Mouse (Mus musculus) kidney, postnatal 10 days (tissue): Measurements from ENCODE around the gene Scube2.

Source experiments
- DNase-seq: peaks from one replicate; pipeline ENCODE4 v3.0.0; 2021; ENCODE audit warnings: mixed read lengths

The Scube2 gene

DNA sequence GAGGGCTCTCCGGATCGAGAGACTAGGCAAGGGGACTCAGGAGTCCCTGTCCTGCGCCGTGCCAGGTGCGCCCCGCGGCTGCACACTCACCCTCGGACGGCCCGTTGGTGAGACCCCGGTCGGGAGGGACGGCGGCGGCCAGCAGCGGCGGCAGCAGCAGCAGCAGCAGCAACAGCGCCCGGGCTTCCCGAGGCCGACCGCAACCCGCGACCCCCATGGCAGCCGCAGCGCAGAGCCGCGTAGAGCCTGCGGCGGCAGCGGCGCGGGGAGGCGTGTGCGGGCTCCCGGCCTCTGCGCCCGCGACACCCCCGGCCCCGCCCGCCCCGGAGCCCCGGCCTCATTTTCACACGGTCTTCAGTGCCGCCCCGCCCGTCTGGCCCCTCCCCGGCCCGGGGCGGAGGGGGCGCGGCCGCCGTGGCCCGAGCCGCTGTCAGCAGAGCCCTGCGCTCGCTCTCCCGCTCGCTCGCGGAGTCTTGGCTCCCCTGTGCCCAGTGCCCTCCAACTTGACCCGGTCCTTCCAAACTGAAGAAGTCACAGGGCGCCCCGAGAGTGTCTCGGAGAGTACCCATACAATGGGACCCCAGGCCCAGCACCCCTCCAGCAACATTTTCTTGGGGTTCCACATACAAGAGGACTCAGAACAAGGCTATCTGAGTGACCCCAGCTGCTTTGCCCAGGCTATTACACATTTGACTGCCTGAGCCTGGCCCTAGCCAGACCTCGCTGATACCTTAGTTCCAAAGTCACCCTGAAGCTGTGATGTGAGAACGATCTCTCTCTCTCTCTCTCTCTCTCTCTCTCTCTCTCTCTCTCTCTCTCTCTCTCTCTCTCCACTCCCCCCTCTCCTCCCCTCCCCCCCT is at the start of gene Scube2:
Gene Scube2 (minus strand): TSS at position 310 of the 860 bp plus-strand sequence.
- peak; percentile 57 for DNase-seq

DNA sequence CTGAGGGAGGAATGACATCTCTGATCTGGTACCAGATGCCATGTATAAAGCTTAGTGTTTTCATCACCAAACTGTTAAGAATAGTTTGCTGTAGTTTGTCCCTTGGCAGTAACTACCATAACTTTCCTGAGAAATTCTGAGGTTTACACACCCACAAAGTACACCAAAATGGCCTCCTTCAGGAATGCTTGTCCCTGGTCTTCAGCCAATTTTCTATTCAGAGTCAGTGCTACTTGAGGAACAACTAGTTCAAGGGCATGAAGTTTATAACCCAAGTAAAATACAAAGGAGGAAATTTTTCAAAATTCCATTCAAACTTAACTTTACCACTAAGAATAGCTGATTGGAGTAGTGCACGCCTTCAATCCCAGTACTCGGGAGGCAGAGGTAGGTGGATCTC is 40.7 kb upstream of the Scube2 start:
- DNase-seq = no peak

DNA sequence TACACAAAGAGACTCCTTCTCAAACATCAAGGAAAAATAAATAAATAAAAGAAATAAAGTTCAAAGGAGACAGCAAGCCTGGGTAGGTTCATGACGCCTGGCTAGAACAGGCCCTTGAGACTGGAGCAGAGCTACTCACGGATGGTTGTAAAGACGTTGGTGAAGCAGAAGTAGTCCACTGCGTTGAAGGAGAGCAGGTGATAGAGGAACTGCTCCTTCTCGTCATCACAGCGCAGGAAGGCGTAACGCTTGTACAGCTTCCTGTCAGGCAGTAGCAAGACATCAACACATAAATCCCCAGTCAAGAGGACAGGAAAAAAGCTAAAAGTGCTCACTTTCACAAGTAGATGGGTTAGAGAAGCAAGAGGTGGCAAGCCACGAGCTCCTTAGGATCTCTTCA is 35.4 kb upstream of the Scube2 start:
- DNase-seq = no peak

DNA sequence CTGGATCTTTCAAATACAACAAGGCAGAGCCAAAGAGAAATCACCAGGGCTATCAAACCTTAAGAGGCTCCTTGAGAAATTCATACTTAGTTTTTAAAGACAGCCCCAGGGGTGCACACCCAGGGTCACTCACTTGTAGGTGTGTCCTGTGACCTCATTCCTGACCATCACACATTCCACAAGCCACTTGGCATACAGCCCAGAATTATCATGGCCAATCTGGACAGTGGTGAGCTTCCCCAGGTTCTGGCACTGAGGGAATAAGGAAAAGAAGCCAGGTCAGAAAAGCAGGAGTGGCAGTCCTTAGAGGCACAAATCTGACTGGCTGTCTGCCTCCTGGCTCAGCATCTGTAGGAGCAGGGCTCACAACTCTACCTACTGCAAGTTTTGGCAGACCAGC is 33.4 kb upstream of the Scube2 start:
- DNase-seq = peak; percentile 31

DNA sequence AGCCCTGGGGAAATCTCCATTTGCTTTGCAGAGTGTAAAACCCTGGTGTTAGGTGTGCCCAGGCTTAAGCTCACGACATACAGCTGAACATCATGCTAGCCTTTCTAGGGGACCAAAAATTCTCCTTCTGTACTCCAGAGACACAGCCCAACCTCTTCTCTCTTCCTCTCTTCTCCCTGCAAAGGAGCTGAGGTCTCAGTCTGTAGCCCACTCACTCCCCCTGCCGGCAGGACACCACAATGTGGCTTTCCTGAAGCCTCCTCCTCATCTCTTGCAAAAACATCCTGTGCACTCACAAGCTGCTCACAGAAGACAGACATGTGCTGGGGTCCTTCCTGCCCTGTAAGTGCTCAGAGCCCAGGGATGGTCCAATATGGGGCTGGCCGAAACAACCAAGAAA is 27.1 kb upstream of the Scube2 start:
- peak; percentile 88 for DNase-seq

DNA sequence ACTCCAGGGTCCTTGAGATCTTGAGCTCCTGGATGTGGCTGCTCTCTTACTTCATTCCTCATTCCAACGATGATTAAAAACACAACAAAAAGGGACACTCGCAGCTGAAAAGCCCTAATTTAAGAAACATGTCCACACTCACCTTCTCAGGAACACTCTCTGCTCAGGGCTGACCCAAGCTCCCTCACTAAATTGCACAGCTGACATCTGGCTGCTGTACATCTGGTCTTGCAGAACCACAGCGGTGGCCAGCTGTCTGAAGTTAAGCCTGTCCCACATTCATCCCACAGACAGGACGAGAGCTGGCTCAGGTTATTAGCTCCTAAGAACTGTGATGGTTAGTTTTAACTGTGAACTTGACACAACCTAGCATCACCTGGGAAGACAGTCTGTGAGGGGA is 26.3 kb upstream of the Scube2 start:
- no peak for DNase-seq

DNA sequence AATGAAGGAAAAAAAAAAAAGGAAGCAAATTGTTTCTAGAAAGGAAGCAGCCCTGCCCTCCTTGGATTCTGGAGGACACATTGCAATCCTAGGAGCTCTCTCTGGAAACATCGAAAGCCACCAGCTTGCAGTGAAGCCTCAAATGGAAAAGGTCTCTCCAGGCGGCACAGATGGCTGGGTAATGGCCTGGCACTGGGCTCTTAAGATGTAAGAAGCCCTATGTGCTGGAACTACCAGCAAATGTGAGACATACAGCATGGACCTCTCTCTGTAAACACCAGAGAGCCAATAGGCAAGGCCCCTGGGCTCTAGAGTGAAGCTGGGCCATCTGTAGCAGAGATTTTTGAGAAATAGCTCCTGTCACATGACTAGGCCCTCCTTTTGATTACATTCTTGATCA is 24.8 kb upstream of the Scube2 start:
- DNase-seq = no peak

DNA sequence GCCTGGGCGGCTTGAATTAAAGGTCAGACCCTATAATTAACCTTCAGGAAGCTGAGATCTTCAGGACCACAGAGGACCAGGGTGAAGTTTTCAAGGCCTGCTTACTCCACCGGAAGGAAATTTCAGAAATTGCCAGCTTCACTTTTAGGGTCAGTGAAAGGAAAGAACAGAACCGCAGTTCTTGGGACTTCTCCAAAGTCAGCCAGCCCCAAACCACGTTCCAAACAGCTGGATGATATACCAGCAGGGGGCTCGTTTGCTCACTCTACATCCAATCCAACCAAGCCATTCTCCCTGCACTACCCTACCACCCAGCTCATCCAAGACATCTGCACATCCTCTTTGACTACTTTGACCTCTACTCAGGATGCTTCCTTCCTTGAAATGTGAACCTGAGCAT is 23.8 kb upstream of the Scube2 start:
- DNase-seq = peak; percentile 39

DNA sequence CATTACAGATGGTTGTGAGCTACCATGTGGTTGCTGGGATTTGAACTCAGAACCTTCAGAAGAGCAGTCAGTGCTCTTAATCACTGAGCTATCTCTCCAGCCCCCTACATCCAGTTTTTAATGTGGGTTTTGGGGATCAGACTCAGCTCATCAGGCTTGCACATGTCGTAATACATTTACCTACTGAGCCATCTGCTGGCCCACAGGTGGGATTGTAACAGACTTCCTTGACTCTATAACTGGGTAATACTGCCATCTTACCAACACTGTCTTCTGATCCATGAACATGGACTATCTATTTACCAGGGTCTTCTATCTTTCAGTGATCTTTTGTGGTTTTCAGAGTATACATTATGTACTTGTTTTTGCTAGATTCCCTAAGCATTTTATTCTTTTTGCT is 20.8 kb upstream of the Scube2 start:
- DNase-seq = no peak

DNA sequence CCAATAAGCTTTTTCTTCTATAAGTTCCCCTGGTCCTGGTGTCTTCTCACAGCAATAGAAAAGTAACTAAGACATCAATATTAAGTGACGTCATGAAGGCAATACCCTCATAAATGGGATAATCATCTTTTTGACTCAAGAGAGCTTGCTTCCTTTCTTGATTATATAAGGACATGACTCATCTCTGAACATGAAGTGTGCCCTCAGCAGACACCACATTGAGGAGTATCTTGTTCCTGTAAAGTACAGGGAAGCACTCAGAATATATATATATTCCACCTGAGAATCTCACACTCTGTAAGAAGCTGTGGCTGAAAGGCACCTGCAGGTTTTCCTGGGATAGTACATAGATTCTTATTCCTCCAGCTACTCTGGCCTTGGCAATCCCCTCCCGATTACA is 17.1 kb upstream of the Scube2 start:
- no peak for DNase-seq

DNA sequence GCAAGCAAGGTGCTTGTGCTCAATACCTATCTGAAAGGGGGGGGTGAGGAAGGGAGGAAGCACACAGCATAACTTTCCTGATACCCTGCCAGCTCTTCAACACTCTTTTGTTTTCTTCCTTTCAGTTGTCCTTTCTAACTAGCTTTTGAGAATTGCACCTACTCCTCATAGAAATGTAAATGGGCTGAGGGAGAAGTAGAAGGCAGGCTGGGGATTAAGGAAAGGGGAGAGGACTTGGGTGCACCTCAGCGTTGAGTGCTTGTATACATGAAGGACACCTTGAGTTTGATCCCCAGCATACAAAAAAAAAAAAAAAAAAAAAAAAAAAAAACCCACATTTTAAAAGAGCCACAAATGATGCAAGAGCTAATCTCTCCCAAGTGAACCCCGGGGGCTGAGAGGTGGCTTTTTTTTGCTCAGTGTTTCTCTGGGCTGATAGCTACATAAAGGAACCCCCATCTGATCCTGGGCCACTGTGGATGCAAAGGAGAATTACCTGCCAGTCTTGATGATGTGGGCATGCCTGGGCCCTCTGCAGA is 16.2 kb upstream of the Scube2 start:
- DNase-seq = no peak

DNA sequence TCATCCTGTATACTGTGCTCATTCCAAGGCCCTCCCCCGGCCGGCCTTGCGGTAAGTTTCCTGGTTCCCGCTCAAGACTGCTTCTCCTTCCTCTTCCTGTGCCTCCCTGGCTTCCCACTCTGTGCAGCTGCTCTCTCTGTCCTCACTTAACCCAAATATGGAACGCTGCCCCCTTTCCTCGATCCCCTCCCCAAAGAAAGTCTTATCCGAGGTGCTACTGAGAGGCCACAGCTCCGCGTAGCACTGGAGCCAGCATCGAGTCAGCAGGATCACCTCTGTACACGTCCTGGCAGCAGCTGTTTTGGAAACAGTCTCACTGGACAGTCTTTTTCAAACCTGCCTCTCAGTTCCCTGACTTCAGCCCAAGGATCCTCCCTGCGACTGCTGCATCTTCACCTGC is 13.7 kb upstream of the Scube2 start:
- DNase-seq = peak; percentile 47

DNA sequence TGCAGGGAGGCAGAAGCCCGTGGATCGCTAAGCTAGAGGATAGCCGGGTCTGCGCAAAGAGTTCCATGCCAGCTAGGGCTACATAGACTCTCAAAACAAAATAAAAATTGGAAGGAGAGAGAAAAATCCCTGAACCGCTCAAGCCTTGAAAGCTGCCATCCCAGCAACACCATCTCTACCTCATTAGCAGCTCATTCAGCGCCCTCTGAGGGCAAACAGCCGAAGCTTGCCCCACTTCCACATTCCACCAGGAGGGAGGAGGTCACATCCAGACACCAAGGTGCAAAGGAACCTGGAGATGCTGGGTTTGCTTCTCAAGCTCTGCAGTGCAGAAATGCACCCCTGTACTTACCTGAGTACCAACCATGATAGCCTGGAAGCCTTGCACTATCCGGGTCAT is 10.6 kb upstream of the Scube2 start:
- DNase-seq = no peak

DNA sequence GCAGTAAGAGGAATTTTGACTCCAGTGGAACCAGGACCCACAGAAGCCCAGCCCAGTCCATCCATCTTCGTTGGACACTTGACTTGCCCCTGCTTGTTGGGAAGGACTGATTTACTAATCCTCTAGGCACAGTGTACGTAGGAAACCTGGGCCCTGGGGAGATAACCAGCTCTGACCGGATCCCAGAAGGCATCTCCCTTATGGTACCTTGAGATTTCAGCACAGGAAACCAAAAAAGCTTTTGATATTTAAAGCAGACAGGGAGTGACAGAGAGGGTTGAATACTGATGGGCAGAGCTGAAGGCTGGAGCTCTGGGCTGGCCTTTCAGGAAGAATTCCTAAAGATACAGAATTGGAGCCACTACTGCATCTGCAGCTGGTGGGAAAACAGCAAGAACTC is 10.1 kb upstream of the Scube2 start:
- no peak for DNase-seq

DNA sequence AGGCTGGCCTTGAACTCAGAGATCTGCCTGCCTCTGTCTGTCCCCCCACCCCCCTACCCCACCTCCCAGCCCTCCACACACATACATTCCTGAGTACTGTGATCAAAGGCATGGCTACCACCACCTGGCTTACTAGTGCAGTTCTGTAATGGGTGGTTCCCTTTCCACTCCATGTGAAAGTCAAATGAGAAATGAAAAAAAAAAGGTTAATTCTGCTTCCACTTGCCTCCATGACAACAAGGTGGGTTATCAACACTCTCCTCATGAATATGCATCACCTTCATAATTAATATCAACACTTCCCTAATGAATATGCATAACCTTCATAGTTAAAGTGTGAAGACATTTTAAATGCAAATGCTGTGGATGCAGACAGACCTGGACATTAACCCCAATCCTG is 9.6 kb upstream of the Scube2 start:
- DNase-seq = no peak

DNA sequence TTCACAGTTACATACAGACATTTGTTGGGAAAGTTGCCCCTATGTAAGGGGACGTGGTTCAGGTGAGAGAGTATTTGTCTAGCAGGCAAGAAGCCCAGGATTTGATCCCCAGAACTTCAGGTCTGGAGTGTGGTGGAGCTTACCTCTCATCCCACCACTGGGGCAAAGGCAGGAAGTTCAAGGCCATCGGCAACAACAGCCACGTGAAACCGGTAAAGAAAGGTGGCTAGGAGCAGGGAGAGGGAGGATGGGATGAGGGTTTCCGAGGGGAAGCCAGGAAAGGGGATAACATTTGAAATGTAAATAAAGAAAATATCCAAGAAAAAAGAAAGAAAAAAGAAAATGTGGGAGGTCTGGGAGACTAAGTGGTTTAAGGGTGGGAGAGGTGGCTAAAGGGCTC is 7.7 kb upstream of the Scube2 start:
- no peak for DNase-seq

DNA sequence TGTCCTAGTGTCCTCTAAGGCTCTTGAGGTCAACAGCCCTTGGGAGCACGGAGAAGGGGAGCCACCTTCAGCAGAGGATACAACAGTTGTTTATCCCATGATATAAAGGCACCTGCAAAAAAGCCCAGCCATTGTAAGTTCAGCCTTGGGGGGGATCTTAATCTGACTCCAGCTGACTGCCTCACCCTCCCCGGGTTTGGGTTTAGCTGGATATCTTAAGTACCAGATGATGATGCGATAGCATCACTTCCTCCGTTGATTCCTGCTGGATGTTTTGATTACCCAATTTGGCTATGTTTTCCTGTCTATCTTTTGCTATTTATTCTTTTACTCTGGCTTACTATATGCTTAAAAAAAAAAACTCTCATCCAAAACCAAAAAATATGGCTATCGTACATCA is 5.8 kb upstream of the Scube2 start:
- DNase-seq = no peak

DNA sequence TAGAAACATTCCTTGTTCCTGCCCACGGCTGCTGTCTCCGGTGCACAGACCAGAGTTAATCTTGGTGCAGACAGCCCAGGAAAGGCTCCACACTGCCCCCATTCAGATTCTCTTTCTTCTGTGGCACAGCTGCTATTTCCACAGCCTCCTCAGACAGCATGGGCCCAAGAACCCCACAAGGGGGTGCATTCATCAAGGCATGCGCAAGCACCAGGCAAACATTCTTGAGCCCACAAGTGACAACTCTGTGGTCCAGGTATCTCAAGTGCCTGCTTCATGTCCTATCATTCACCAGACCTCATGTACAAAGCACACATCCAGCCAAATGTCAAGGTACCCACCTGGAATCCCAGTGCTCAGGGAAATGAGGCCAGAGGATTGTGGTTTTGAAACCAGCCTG is 3.0 kb upstream of the Scube2 start:
- DNase-seq = no peak

DNA sequence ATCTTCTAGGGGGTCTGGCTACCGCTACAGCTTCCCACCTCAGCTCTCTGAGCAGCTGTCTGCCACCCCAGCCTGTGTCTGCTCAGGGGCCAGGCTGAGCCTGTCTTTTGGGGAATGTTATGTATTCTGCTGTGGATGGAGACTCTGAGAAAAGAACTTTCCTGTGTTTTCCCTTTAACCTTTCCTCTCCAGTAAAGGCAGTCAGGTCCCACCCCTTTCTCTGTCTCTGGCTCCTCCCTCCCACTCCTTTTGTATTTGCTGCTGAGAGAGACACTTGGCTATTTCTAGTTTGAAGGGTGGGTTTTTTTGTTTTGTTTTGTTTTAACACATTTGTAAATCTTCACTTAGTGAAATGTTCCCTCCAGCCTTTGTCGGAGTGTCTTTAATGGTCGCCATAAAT is 1.2 kb upstream of the Scube2 start:
- DNase-seq = no peak

DNA sequence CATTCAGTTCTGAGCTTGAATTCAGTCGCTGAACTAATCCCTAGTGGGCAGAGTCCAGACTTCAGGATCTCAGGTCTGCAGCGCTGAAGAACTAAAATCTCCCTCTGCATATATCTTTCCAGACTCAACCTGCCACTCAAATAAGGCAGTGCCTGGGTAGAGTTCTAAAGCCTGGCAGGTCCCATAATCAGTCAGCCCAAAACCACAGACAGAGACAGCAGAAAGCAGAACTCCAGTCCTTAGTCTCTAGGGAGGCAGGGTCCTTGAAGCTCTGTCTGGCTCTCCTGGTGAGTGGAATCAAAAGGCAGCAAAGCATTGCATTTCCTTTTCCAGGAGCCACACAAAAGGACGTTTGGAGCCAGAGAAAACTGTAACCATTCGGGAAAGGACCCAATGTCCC is 1.9 kb downstream of the Scube2 start:
- no peak for DNase-seq

DNA sequence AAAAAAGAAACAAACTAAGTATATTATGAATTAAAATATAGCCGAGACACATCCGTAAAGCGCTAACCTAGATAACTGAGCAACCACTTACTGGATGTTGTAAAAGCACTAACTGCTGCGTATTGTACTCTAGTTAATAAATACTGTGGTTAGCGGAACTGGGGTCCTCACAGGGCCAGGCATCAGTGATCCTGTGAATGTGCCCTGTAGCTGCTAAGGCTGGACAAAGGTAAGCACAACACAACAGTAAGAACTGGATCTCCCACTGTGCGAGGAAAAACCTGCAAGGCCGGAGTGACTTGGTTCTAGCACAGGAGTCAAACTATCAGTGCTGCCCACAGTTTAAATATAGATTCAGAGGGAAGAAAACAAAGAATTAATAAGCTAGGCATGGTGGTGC is 5.3 kb downstream of the Scube2 start:
- no peak for DNase-seq

DNA sequence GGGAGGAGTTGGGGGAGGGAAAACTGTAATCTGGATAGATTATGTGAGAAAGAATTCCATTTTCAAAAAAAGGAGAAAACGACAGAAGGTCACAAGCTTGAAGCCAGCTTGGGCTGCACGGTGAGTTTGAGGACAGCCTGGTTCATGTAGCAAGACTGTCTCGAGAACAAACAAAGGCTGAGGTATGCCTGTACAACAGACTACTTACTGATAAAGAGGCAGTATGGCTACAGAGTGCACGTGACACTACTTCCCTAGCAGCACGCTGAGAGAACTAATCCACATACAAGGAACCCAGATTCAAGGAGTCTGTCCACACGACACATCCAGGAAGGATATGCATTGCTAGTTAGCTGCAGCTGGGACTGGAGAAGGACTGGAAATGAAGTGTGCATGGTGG is 6.1 kb downstream of the Scube2 start:
- DNase-seq = no peak

DNA sequence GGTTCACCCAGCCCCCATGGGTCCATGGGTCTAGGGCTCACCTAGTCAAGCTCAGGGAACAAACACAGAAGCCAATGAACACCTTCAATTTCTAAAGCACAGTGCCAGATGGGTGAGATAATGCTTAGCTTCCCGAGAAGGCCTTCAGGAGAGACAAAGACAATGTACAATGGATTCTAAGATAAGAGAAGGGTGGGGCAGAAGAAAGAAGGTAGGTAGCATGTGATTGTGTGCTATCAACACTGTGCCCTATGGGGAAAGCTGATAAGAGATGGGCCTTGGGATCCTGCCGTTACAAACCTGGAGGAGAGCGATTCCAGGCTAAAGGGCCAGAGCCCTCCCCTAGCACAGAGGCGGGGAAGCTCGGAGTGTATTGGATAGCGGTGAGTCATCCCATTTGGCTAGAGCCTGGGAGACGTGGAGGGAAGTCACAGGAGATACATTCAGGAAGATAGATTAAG is 12.7 kb downstream of the Scube2 start:
- DNase-seq = no peak

DNA sequence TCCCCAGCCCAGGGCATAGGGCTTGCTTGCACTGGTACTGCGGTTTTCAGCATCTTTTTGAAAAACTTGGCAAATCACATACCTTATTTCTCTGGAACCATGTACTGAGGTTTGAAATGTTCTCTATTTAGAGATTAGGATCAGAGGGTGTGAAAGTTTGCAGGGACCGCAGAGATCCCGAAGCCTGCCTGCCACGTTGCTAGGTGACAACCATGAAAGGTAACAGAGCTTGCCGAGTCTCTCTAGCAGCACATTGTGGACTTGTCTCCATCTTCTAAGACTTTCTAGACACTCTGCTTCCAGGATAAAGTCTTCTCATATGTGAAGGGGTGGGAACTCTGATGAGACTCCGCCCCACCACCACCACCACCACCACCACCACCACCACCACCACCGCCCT is 13.5 kb downstream of the Scube2 start:
- DNase-seq = no peak

DNA sequence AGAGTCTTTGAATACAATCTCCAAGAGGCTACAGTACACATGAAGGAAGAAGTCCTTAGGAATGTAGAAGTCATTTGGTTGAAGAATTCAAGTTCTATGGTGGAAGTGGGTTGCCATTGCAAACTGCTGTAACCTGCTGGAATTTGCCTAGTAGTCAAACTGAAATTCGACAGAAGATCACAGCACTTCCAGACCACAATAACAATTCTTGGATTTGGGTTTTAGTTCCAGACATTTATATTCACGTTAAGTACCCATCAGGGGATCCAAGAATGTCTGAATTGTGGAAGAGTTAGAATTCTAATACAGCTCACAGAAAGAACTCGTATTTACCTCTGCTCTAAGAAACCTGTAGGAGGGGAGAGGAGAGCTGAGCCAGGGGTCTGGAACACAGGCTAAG is 14.9 kb downstream of the Scube2 start:
- DNase-seq = no peak
